Mouse (Mus musculus) liver, adult 2 months (tissue): Measurements from ENCODE around the gene Dnal4.

Source experiments
- CTCF ChIP-seq: fragments of 200-500 bp; IDR thresholded peaks from 2 replicates; pipeline ENCODE4 v1.5.1; 2011; ENCODE audit warnings: low read depth, low read length, control low read depth
- POLR2A ChIP-seq: fragments of 200-500 bp; IDR thresholded peaks from 2 replicates; pipeline ENCODE4 v1.6.1; 2011; ENCODE audit warnings: low read length, control low read depth; ENCODE audit not compliant: insufficient read depth; ENCODE audit errors: extremely low read depth

DNA sequence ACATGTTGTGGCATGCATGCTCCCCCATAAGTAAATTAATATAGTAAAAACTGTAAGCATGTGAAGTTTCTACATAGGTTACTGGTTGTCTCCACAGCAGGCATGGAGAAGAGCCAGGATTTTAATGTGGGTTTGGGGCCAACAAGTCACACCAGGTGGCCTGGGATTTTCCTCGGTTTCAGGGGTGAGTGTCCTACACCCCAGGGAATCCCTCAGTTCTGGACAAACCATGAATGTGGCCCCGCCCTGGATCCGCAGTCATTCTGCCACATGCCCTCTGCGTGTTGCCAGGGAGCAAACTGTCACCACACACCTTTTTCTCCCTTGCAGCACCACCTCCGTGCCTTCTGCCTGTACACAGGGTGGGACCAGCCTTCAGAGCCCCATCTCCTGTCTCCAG, 31.0 kb upstream of the Dnal4 start:
- no peak for TF ChIP-seq CTCF
- no peak for TF ChIP-seq POLR2A
